Mouse (Mus musculus): ENCODE results near the gene Abcg8. TPM values are rescaled to one million over a fixed set of nuclear protein-coding genes. Genes with fewer than 3 reads are reported as not detected.

Gene Abcg8
- polyA plus RNA-seq, 1 experiment from 2014 or later = 0.27 TPM

- Histone ChIP-seq H3K4me3 (ENCODE audit: low read depth, low read length) (no peak overlapping the region), H3K9me3 (replicated peaks; ENCODE audit: control insufficient read depth, low read length) (no peaks in the 10 kb centered on the region), H3K9ac (replicated peaks; ENCODE audit: low read length) (no peak overlapping the region), H3K4me2 (ENCODE audit: low read depth, low read length) (no peak overlapping the region), H3K36me3 (replicated peaks; ENCODE audit: control insufficient read depth, insufficient read depth, low read depth, low read length) (no peaks in the 10 kb centered on the region), H3K4me1 (ENCODE audit: control insufficient read depth, insufficient read depth, low read length) (no peaks in the 10 kb centered on the region), H3K27me3 (ENCODE audit: control insufficient read depth, insufficient read depth, low read length) (no peaks in the 10 kb centered on the region), H3K27ac (replicated peaks; ENCODE audit: low read depth, low read length) (no peak overlapping the region)
- 36% methylated on average over 5 of the region's 5 CpGs for WGBS
- DNase-seq (ENCODE audit: low spot score) = peak; percentile 40
- ATAC-seq (replicated peaks; ENCODE audit: insufficient number of reproducible peaks, low FRiP score, low TSS enrichment, low read depth) = no peak
Measured at GRCm38 (mm10) chr17:84717416-84717815, 41.3 kb downstream of the Abcg8 start.

- H3K27me3 ChIP-seq (ENCODE audit: control insufficient read depth, insufficient read depth, low read length) = no peaks in the 10 kb centered on the region
Measured at GRCm38 (mm10) chr17:84719105-84719504, 43.0 kb downstream of the Abcg8 start.

GRCm38 (mm10) chr17:84724028-84724427 lies 47.9 kb downstream of the Abcg8 start:
- no peak for ATAC-seq (replicated peaks; ENCODE audit: insufficient number of reproducible peaks, low FRiP score, low TSS enrichment, low read depth)
- DNase-seq (ENCODE audit: low spot score) = no peak
- no peaks in the 10 kb centered on the region for H3K4me1 ChIP-seq (ENCODE audit: control insufficient read depth, insufficient read depth, low read length)
- no peak overlapping the region for H3K9ac ChIP-seq (replicated peaks; ENCODE audit: low read length)
- H3K9me3 ChIP-seq (replicated peaks; ENCODE audit: control insufficient read depth, low read length) = no peaks in the 10 kb centered on the region
- no peak overlapping the region for H3K4me3 ChIP-seq (ENCODE audit: low read depth, low read length)
- H3K36me3 ChIP-seq (replicated peaks; ENCODE audit: control insufficient read depth, insufficient read depth, low read depth, low read length) = no peaks in the 10 kb centered on the region; the same call in 1 of the 2 replicates
- 83% methylated on average over 9 of the region's 9 CpGs for WGBS
- H3K4me2 ChIP-seq (ENCODE audit: low read depth, low read length) = no peak overlapping the region
- no peaks in the 10 kb centered on the region for H3K27me3 ChIP-seq (ENCODE audit: control insufficient read depth, insufficient read depth, low read length)
- H3K27ac ChIP-seq (replicated peaks; ENCODE audit: low read depth, low read length) = no peak overlapping the region

More at GRCm38 (mm10) chr17:84719105-84719504, 43.0 kb downstream of the Abcg8 start:
- Histone ChIP-seq H3K4me3 (ENCODE audit: low read depth, low read length) (no peak overlapping the region), H3K9me3 (replicated peaks; ENCODE audit: control insufficient read depth, low read length) (no peaks in the 10 kb centered on the region), H3K4me1 (ENCODE audit: control insufficient read depth, insufficient read depth, low read length) (no peaks in the 10 kb centered on the region), H3K27ac (replicated peaks; ENCODE audit: low read depth, low read length) (no peak overlapping the region), H3K4me2 (ENCODE audit: low read depth, low read length) (no peak overlapping the region), H3K36me3 (replicated peaks; ENCODE audit: control insufficient read depth, insufficient read depth, low read depth, low read length) (no peaks in the 10 kb centered on the region), H3K9ac (replicated peaks; ENCODE audit: low read length) (no peak overlapping the region)
- whole genome bisulfite sequencing = 81% methylated on average over 3 of the region's 3 CpGs
- DNase-seq (ENCODE audit: low spot score) (no peak), ATAC-seq (replicated peaks; ENCODE audit: insufficient number of reproducible peaks, low FRiP score, low TSS enrichment, low read depth) (no peak)

GRCm38 (mm10) chr17:84725163-84725562 lies 49.1 kb downstream of the Abcg8 start:
- WGBS = 90% methylated on average over 3 of the region's 3 CpGs
- H3K27ac ChIP-seq (replicated peaks; ENCODE audit: low read depth, low read length) = no peak overlapping the region
- no peak overlapping the region for H3K9ac ChIP-seq (replicated peaks; ENCODE audit: low read length)
- DNase-seq (ENCODE audit: low spot score) (no peak), ATAC-seq (replicated peaks; ENCODE audit: insufficient number of reproducible peaks, low FRiP score, low TSS enrichment, low read depth) (no peak)
- H3K4me2 ChIP-seq (ENCODE audit: low read depth, low read length) = no peak overlapping the region
- no peak overlapping the region for H3K4me3 ChIP-seq (ENCODE audit: low read depth, low read length)
- H3K4me1 ChIP-seq (ENCODE audit: control insufficient read depth, insufficient read depth, low read length) = no peaks in the 10 kb centered on the region
- H3K9me3 ChIP-seq (replicated peaks; ENCODE audit: control insufficient read depth, low read length) = no peaks in the 10 kb centered on the region
- H3K27me3 ChIP-seq (ENCODE audit: control insufficient read depth, insufficient read depth, low read length) = no peaks in the 10 kb centered on the region
- H3K36me3 ChIP-seq (replicated peaks; ENCODE audit: control insufficient read depth, insufficient read depth, low read depth, low read length) = no peaks in the 10 kb centered on the region; the same call in 1 of the 2 replicates

DNA sequence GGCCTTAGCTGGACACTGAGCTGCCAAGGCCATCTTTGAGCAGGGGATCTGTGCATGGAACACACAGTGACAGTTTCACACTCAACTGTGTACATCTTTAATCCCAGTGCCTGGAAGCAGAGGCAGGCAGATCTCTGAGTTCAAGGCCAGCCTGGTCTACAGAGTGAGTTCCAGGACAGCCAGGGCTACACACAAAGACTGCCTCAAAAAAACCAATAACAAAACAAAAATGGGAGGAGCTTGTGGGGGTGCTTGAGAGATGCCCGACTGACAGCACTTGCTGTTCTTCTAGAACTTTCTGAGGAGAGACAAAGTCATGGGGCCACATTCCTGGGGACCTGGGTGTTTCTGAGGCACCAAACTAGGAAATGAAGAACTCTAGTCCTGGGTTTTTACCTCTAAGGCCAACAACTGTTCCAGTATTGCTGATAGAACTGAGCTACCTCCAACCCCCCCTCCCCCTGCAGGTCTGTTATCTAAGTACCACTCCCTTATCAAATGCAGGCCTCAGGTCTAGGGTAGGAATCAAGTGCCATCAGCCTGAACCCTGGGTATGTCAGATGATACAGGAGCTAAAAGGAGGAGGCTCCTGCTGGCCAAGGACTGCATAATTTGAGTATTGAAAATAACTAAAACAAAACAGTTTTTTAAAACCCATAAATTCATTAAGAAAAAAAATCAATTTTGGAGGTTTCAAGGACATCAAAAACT lies 52.3 kb downstream of the Abcg8 start:
- DNase-seq (ENCODE audit: low spot score) = no peak
- no peaks in the 10 kb centered on the region; the same call in 1 of the 2 replicates for H3K36me3 ChIP-seq (replicated peaks; ENCODE audit: control insufficient read depth, insufficient read depth, low read depth, low read length)
- WGBS = 72% methylated on average over 1 of the region's 1 CpGs

DNA sequence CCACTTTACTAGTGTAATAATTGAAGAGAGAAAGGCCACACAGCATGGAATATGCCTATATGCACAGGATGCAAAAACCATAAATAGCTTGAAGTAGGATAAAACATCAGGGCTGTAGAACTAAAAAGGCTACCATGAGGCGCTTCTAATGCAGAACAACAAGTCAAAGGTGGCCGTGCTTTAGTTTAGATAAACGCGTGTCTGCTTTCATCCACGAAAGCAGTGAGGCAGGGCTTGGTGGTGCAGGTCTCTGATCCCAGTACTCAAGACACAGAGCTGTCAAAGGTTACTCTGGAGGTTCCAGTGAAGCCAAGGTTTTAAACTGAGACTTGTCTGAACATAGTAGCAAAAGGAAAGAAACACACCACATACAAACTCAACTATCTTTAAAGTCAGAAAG lies 53.0 kb downstream of the Abcg8 start:
- H3K36me3 ChIP-seq (replicated peaks; ENCODE audit: control insufficient read depth, insufficient read depth, low read depth, low read length) = no peaks in the 10 kb centered on the region; the same call in 1 of the 2 replicates
- 95% methylated on average over 5 of the region's 5 CpGs for WGBS
- ATAC-seq (replicated peaks; ENCODE audit: insufficient number of reproducible peaks, low FRiP score, low TSS enrichment, low read depth) (no peak), DNase-seq (ENCODE audit: low spot score) (no peak)
- no peak overlapping the region for H3K4me3 ChIP-seq (ENCODE audit: low read depth, low read length)
- no peaks in the 10 kb centered on the region for H3K9me3 ChIP-seq (replicated peaks; ENCODE audit: control insufficient read depth, low read length)
- no peaks in the 10 kb centered on the region for H3K27me3 ChIP-seq (ENCODE audit: control insufficient read depth, insufficient read depth, low read length)
- no peak overlapping the region for H3K27ac ChIP-seq (replicated peaks; ENCODE audit: low read depth, low read length)
- H3K9ac ChIP-seq (replicated peaks; ENCODE audit: low read length) = no peak overlapping the region
- no peak overlapping the region for H3K4me2 ChIP-seq (ENCODE audit: low read depth, low read length)
- no peaks in the 10 kb centered on the region for H3K4me1 ChIP-seq (ENCODE audit: control insufficient read depth, insufficient read depth, low read length)

More for the DNA sequence above, 52.3 kb downstream of the Abcg8 start:
- H3K27me3 ChIP-seq (ENCODE audit: control insufficient read depth, insufficient read depth, low read length) = no peaks in the 10 kb centered on the region
- no peak overlapping the region for H3K27ac ChIP-seq (replicated peaks; ENCODE audit: low read depth, low read length)
- H3K4me3 ChIP-seq (ENCODE audit: low read depth, low read length) = no peak overlapping the region
- H3K4me1 ChIP-seq (ENCODE audit: control insufficient read depth, insufficient read depth, low read length) = no peaks in the 10 kb centered on the region
- no peak overlapping the region for H3K9ac ChIP-seq (replicated peaks; ENCODE audit: low read length)
- H3K4me2 ChIP-seq (ENCODE audit: low read depth, low read length) = no peak overlapping the region
- H3K9me3 ChIP-seq (replicated peaks; ENCODE audit: control insufficient read depth, low read length) = no peaks in the 10 kb centered on the region
- ATAC-seq (replicated peaks; ENCODE audit: insufficient number of reproducible peaks, low FRiP score, low TSS enrichment, low read depth) = no peak

GRCm38 (mm10) chr17:84731361-84731760 lies 55.3 kb downstream of the Abcg8 start:
- Histone ChIP-seq H3K27ac (replicated peaks; ENCODE audit: low read depth, low read length) (no peak overlapping the region), H3K9me3 (replicated peaks; ENCODE audit: control insufficient read depth, low read length) (no peaks in the 10 kb centered on the region), H3K27me3 (ENCODE audit: control insufficient read depth, insufficient read depth, low read length) (no peaks in the 10 kb centered on the region), H3K4me1 (ENCODE audit: control insufficient read depth, insufficient read depth, low read length) (no peaks in the 10 kb centered on the region), H3K9ac (replicated peaks; ENCODE audit: low read length) (no peak overlapping the region), H3K4me3 (ENCODE audit: low read depth, low read length) (no peak overlapping the region), H3K36me3 (replicated peaks; ENCODE audit: control insufficient read depth, insufficient read depth, low read depth, low read length) (no peaks in the 10 kb centered on the region; the same call in 1 of the 2 replicates), H3K4me2 (ENCODE audit: low read depth, low read length) (no peak overlapping the region)
- no peak for DNase-seq (ENCODE audit: low spot score)
- ATAC-seq (replicated peaks; ENCODE audit: insufficient number of reproducible peaks, low FRiP score, low TSS enrichment, low read depth) = no peak
- 88% methylated on average over 12 of the region's 12 CpGs for WGBS

GRCm38 (mm10) chr17:84732612-84733011 lies 56.5 kb downstream of the Abcg8 start:
- Histone ChIP-seq H3K4me3 (ENCODE audit: low read depth, low read length) (no peak overlapping the region), H3K9ac (replicated peaks; ENCODE audit: low read length) (no peak overlapping the region), H3K27ac (replicated peaks; ENCODE audit: low read depth, low read length) (no peak overlapping the region), H3K36me3 (replicated peaks; ENCODE audit: control insufficient read depth, insufficient read depth, low read depth, low read length) (no peaks in the 10 kb centered on the region; the same call in 1 of the 2 replicates), H3K27me3 (ENCODE audit: control insufficient read depth, insufficient read depth, low read length) (no peaks in the 10 kb centered on the region), H3K9me3 (replicated peaks; ENCODE audit: control insufficient read depth, low read length) (no peaks in the 10 kb centered on the region), H3K4me2 (ENCODE audit: low read depth, low read length) (no peak overlapping the region), H3K4me1 (ENCODE audit: control insufficient read depth, insufficient read depth, low read length) (no peaks in the 10 kb centered on the region)
- ATAC-seq (replicated peaks; ENCODE audit: insufficient number of reproducible peaks, low FRiP score, low TSS enrichment, low read depth) (no peak), DNase-seq (ENCODE audit: low spot score) (no peak)
- 94% methylated on average over 8 of the region's 8 CpGs for WGBS
